Mouse (Mus musculus) inflammation-experienced regulatory T-cells (primary cell): ENCODE measurements around the gene Lipo4. TPM values are rescaled to one million over a fixed set of nuclear protein-coding genes. Genes with fewer than 3 reads are reported as not detected.

Experiments
- polyA plus RNA-seq, 2 experiments: library from polyadenylated mRNA; unstranded; fragments of 100-300 nt; shearing (Covaris generic); gene quantifications; one replicate each; pipeline ENCODE4 v1.2.1; 2017

Gene Lipo4
- not detected for polyA plus RNA-seq

DNA sequence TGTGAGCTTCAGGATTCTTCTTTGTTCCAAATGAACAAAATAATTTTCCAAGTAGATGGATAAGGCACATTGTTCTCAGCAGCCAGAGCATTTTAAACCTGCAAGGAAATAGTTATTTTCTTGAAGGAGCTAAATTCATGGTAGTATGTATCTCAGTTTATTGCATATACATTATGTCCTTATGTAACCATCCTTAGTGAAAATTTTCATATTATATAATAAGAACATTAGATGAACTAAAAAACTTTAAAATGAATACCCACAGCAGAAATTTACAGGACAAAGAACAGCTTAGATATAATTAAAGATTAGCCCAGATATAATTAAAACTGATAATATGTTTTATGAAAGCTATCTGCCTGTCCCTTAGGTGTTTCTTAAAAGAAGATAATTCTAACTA, at the start of gene Lipo4:
Lipo4 (minus strand) TSS at position 101 of the 400 bp plus-strand sequence.

Other genes with a start within 250 kb of the Lipo4 start
- gene Rnls, start 125.5 kb downstream of the Lipo4 start, polyA plus RNA-seq, result 1 to 10 TPM; 5.6 to 6.2 TPM
- not detected for gene Gm8978, start 107.5 kb upstream of the Lipo4 start, polyA plus RNA-seq
- under 1 TPM in 1 of 2 experiments, not detected in 1; 0.48 TPM for gene Lipo2, start 233.6 kb upstream of the Lipo4 start, polyA plus RNA-seq
- 10 to 100 TPM; 13.1 to 16.3 TPM for gene Lipo3, start 244.2 kb upstream of the Lipo4 start, polyA plus RNA-seq